Mouse (Mus musculus): ENCODE measurements around the gene Flvcr2. TPM values are rescaled to one million over a fixed set of nuclear protein-coding genes. Genes with fewer than 3 reads are reported as not detected.
A peak's percentile ranks its signal among the peaks of the same experiment; 100 is the strongest.

Flvcr2 gene
- polyA plus RNA-seq, 1 experiment from 2014 or later = 2.6 TPM

DNA sequence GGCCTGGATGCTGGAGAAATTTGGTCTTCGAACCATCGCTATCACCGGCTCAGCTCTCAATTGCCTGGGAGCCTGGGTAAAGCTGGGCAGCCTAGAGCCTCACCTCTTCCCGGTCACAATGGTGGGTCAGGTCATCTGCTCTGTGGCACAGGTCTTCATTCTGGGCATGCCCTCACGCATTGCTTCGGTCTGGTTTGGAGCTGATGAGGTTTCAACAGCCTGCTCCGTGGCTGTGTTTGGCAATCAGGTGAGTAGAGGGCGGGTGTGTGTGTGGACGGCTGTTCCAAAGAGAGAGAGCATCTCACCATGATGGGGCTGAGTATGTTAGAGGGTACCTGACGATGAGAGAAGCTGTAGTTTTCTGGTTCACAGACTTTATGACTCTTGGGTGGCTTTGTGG lies 1.0 kb downstream of the Flvcr2 start:
- H3K4me3 ChIP-seq (ENCODE audit: low read depth, low read length) = no peak overlapping the region
- H3K9ac ChIP-seq (ENCODE audit: low read length) = no peak overlapping the region
- H3K4me1 ChIP-seq (ENCODE audit: control insufficient read depth, insufficient read depth, low read length) = peaks cover 7% of the 10 kb centered on the region
- H3K27ac ChIP-seq (ENCODE audit: low read depth, low read length) = no peak overlapping the region
- ATAC-seq = no peak
- DNase-seq (ENCODE audit: low spot score) = no peak
- WGBS = 92% methylated on average over 10 of the region's 10 CpGs
- peak overlapping the region; percentile 59 for H3K4me2 ChIP-seq (ENCODE audit: low read length)
- no peaks in the 10 kb centered on the region for H3K9me3 ChIP-seq (replicated peaks; ENCODE audit: control insufficient read depth, low read length)
- H3K27me3 ChIP-seq (replicated peaks; ENCODE audit: control insufficient read depth, insufficient read depth, low read length) = peaks cover 12% of the 10 kb centered on the region
- H3K36me3 ChIP-seq (ENCODE audit: control insufficient read depth, insufficient read depth, low read length) = no peaks in the 10 kb centered on the region

DNA sequence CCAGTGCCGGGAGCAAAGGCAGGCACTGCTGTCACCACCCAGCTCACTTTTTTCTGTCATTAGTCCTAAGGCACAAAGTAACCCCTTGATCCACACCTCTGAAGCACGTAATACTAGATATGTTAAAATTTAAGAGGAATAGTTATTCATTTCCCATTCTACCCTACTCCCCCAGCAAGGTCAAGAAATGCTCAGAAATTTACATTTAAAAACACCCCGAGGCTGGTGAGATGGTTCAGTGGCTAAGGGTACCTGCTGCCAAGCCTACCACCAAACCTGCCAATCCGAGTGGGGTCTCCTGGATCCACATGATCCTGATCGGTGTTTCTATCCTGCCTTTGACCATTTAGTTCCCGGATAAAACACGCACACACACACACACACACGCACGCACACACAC lies 3.5 kb downstream of the Flvcr2 start:
- no peak for ATAC-seq
- no peak for DNase-seq (ENCODE audit: low spot score)
- Histone ChIP-seq H3K36me3 (ENCODE audit: control insufficient read depth, insufficient read depth, low read length) (no peaks in the 10 kb centered on the region), H3K27me3 (replicated peaks; ENCODE audit: control insufficient read depth, insufficient read depth, low read length) (peaks cover 12% of the 10 kb centered on the region), H3K4me1 (ENCODE audit: control insufficient read depth, insufficient read depth, low read length) (peaks cover 7% of the 10 kb centered on the region), H3K27ac (ENCODE audit: low read depth, low read length) (no peak overlapping the region), H3K9ac (ENCODE audit: low read length) (no peak overlapping the region), H3K4me3 (ENCODE audit: low read depth, low read length) (no peak overlapping the region), H3K4me2 (ENCODE audit: low read length) (no peak overlapping the region), H3K9me3 (replicated peaks; ENCODE audit: control insufficient read depth, low read length) (no peaks in the 10 kb centered on the region)
- 88% methylated on average over 9 of the region's 9 CpGs for WGBS

DNA sequence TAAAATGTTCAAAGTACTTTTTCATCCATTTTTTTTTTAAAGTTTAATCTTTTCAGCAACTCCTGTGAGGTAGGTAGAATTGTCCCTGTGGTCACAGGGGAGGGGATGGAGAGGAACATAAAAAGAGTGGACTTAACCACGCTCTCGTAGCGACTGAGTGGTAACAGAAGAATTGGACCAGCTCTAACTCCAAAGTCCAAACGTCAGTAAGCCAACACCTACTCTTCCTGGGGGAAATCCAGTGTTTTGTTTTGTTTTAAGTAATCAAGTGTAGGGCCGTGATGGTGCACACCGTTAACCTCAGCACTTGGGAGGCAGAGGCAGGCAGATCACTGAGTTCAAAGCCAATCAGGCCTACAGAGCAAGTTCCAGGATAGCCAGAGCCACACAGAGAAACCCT lies 5.8 kb downstream of the Flvcr2 start:
- Histone ChIP-seq H3K27me3 (replicated peaks; ENCODE audit: control insufficient read depth, insufficient read depth, low read length) (peaks cover 4% of the 10 kb centered on the region; the same call in 1 of the 2 replicates), H3K9ac (ENCODE audit: low read length) (no peak overlapping the region), H3K4me1 (ENCODE audit: control insufficient read depth, insufficient read depth, low read length) (no peaks in the 10 kb centered on the region), H3K4me2 (ENCODE audit: low read length) (no peak overlapping the region), H3K36me3 (ENCODE audit: control insufficient read depth, insufficient read depth, low read length) (no peaks in the 10 kb centered on the region), H3K9me3 (replicated peaks; ENCODE audit: control insufficient read depth, low read length) (no peaks in the 10 kb centered on the region), H3K4me3 (ENCODE audit: low read depth, low read length) (no peak overlapping the region), H3K27ac (ENCODE audit: low read depth, low read length) (no peak overlapping the region)
- ATAC-seq (no peak), DNase-seq (ENCODE audit: low spot score) (no peak)
- WGBS = 91% methylated on average over 6 of the region's 6 CpGs

DNA sequence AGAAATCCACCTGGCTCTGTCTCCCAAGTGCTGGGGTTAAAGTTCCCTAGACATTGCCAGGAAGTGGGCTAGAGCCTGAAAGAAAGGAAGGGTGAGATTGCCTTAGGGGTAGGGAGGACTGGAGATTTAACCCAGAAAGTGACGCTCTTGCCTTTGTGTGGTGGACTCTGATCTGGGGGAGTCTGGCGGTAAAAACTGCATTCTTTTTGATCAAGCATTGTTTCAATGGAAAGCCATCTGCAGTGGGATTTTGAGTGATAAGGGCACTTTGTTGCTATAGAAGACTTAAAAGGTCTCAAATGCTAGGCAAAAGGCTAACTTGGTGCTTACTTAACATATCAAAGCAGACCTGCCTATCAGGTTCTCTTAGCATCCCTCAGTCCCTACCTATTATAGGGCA lies 6.9 kb downstream of the Flvcr2 start:
- H3K4me3 ChIP-seq (ENCODE audit: low read depth, low read length) = no peak overlapping the region
- WGBS = 50% methylated on average over 2 of the region's 2 CpGs
- no peak overlapping the region for H3K27ac ChIP-seq (ENCODE audit: low read depth, low read length)
- no peak overlapping the region for H3K9ac ChIP-seq (ENCODE audit: low read length)
- DNase-seq (ENCODE audit: low spot score) (no peak), ATAC-seq (no peak)
- no peak overlapping the region for H3K4me2 ChIP-seq (ENCODE audit: low read length)
- no peaks in the 10 kb centered on the region for H3K27me3 ChIP-seq (replicated peaks; ENCODE audit: control insufficient read depth, insufficient read depth, low read length)
- no peaks in the 10 kb centered on the region for H3K4me1 ChIP-seq (ENCODE audit: control insufficient read depth, insufficient read depth, low read length)
- no peaks in the 10 kb centered on the region for H3K36me3 ChIP-seq (ENCODE audit: control insufficient read depth, insufficient read depth, low read length)
- H3K9me3 ChIP-seq (replicated peaks; ENCODE audit: control insufficient read depth, low read length) = no peaks in the 10 kb centered on the region

DNA sequence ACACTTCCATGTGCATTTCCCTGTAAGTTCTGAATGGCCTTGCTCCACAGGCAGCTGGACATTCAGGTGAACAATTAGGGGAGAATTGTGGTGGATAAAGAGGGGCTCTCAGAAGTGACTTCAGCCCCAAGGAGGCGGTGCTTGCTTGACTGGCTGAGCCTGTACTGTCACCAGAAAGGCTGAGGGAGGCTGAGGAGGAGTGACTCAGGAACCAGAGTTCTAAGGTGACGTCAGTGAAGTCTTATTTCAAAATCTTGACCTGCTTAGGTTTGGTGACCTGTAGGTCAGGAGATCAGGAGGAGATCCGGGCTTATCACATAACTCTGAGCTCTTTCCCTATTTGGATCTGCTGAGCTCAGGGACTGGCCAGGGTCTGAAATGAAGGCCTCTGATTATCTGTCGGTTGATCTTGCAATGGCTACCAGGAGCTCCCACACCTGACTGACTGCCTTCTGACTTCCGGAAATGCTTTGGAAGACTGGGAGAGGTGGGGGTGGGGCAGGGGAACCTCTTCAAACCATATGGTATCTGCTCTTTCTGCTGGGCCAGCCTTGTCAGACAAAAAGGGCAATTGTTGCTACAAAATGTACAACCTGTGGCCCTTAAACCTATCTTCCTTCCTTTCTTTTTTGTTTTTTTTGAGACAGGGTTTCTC lies 8.4 kb downstream of the Flvcr2 start:
- Histone ChIP-seq H3K27me3 (replicated peaks; ENCODE audit: control insufficient read depth, insufficient read depth, low read length) (no peaks in the 10 kb centered on the region), H3K4me1 (ENCODE audit: control insufficient read depth, insufficient read depth, low read length) (no peaks in the 10 kb centered on the region), H3K4me3 (ENCODE audit: low read depth, low read length) (no peak overlapping the region), H3K4me2 (ENCODE audit: low read length) (no peak overlapping the region), H3K36me3 (ENCODE audit: control insufficient read depth, insufficient read depth, low read length) (no peaks in the 10 kb centered on the region), H3K9me3 (replicated peaks; ENCODE audit: control insufficient read depth, low read length) (no peaks in the 10 kb centered on the region), H3K27ac (ENCODE audit: low read depth, low read length) (no peak overlapping the region), H3K9ac (ENCODE audit: low read length) (no peak overlapping the region)
- DNase-seq (ENCODE audit: low spot score) (no peak), ATAC-seq (no peak)
- 64% methylated on average over 5 of the region's 5 CpGs for WGBS

DNA sequence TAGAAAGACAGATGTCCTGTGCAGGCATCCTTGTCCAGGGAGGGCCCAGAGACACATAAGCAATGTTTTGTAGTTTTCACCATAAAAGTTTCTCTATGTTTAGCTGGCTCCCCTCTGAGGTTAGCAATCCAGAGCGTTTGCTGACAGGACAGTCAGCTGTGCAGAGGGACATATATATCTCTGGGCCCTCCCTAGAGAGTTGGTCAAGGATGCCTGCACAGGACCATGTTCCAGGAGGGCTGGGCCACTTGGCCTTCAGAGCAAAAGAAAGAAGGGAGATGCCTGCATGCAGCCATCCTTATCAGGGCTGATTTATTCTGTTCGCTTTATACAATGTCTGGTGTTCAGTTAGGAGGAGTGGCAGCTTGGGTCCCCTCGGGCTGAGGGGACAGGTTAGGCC lies 10.1 kb downstream of the Flvcr2 start:
- WGBS = 86% methylated on average over 3 of the region's 3 CpGs
- no peak for DNase-seq (ENCODE audit: low spot score)
- Histone ChIP-seq H3K4me1 (ENCODE audit: control insufficient read depth, insufficient read depth, low read length) (no peaks in the 10 kb centered on the region), H3K9ac (ENCODE audit: low read length) (no peak overlapping the region), H3K36me3 (ENCODE audit: control insufficient read depth, insufficient read depth, low read length) (no peaks in the 10 kb centered on the region), H3K4me3 (ENCODE audit: low read depth, low read length) (no peak overlapping the region), H3K4me2 (ENCODE audit: low read length) (no peak overlapping the region), H3K27ac (ENCODE audit: low read depth, low read length) (no peak overlapping the region), H3K27me3 (replicated peaks; ENCODE audit: control insufficient read depth, insufficient read depth, low read length) (no peaks in the 10 kb centered on the region), H3K9me3 (replicated peaks; ENCODE audit: control insufficient read depth, low read length) (no peaks in the 10 kb centered on the region)
- no peak for ATAC-seq

DNA sequence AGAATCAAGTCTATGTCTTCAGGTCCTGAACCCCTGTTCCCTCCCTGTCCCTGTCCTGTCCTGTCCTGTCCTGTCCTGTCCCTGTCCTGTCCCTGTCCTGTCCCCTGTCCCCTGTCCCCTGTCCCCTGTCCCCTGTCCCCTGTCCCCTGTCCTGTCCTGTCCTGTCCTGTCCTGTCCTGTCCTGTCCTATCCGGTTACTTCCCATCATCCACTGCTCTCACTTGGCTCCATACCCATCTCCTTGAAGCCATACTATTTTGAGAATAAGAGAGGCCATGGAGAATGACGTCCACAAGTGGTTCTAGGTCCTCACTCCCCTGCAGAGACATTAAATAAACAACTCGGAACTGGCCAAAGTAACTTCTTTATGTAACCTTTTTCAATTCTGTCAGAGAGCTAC lies 10.7 kb downstream of the Flvcr2 start:
- Histone ChIP-seq H3K4me3 (ENCODE audit: low read depth, low read length) (no peak overlapping the region), H3K36me3 (ENCODE audit: control insufficient read depth, insufficient read depth, low read length) (no peaks in the 10 kb centered on the region), H3K4me2 (ENCODE audit: low read length) (no peak overlapping the region), H3K4me1 (ENCODE audit: control insufficient read depth, insufficient read depth, low read length) (no peaks in the 10 kb centered on the region), H3K9ac (ENCODE audit: low read length) (no peak overlapping the region), H3K27me3 (replicated peaks; ENCODE audit: control insufficient read depth, insufficient read depth, low read length) (no peaks in the 10 kb centered on the region), H3K27ac (ENCODE audit: low read depth, low read length) (no peak overlapping the region), H3K9me3 (replicated peaks; ENCODE audit: control insufficient read depth, low read length) (no peaks in the 10 kb centered on the region)
- 71% methylated on average over 3 of the region's 3 CpGs for WGBS
- DNase-seq (ENCODE audit: low spot score) (no peak), ATAC-seq (no peak)

DNA sequence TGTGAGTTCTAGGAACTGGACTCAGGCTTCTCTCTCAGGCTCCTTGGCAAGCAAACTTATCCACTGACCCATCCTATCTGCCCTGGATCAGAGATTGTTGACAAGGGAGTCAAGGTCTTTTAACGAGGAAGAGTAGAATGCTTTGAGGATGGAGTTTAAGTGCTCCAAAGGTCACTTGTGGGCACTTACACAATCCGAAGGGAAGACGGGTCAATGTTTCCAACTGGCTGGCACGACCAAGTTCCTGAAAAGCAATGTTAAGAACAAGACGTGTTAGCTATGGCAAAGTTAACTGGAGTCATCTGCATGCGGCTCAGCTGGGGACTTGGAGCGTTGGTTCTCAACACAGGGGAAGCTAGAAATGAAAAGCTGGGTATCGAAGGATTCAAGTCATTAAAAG lies 12.4 kb downstream of the Flvcr2 start:
- no peak overlapping the region for H3K27ac ChIP-seq (ENCODE audit: low read depth, low read length)
- H3K4me3 ChIP-seq (ENCODE audit: low read depth, low read length) = no peak overlapping the region
- no peak for ATAC-seq
- no peaks in the 10 kb centered on the region for H3K36me3 ChIP-seq (ENCODE audit: control insufficient read depth, insufficient read depth, low read length)
- H3K4me1 ChIP-seq (ENCODE audit: control insufficient read depth, insufficient read depth, low read length) = no peaks in the 10 kb centered on the region
- no peak overlapping the region for H3K9ac ChIP-seq (ENCODE audit: low read length)
- H3K9me3 ChIP-seq (replicated peaks; ENCODE audit: control insufficient read depth, low read length) = no peaks in the 10 kb centered on the region
- WGBS = 86% methylated on average over 8 of the region's 8 CpGs
- DNase-seq (ENCODE audit: low spot score) = no peak
- H3K4me2 ChIP-seq (ENCODE audit: low read length) = no peak overlapping the region
- no peaks in the 10 kb centered on the region for H3K27me3 ChIP-seq (replicated peaks; ENCODE audit: control insufficient read depth, insufficient read depth, low read length)

DNA sequence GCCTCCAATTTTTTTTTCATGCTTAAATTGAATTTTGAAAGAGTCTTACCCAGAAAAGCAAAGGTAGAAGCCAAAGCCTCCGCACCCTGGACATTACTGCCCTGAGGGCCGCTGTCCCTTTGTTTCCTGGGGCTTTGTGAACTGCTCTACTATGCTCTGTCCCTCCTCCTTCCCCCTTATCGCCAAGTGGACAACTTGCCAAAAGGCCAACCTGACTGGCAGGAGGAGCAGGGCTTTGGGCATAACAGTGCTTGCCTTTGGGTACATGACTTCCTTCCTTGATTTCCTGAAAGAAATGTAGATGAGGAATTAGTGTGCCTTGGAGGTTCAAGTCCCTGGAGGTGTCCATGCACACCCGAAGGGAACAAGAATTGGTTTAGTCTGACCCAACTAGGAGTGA lies 15.1 kb downstream of the Flvcr2 start:
- H3K9ac ChIP-seq (ENCODE audit: low read length) = no peak overlapping the region
- H3K9me3 ChIP-seq (replicated peaks; ENCODE audit: control insufficient read depth, low read length) = no peaks in the 10 kb centered on the region
- ATAC-seq (no peak), DNase-seq (ENCODE audit: low spot score) (no peak)
- no peak overlapping the region for H3K4me2 ChIP-seq (ENCODE audit: low read length)
- H3K27ac ChIP-seq (ENCODE audit: low read depth, low read length) = no peak overlapping the region
- no peaks in the 10 kb centered on the region for H3K4me1 ChIP-seq (ENCODE audit: control insufficient read depth, insufficient read depth, low read length)
- no peaks in the 10 kb centered on the region for H3K36me3 ChIP-seq (ENCODE audit: control insufficient read depth, insufficient read depth, low read length)
- WGBS = 87% methylated on average over 4 of the region's 4 CpGs
- no peak overlapping the region for H3K4me3 ChIP-seq (ENCODE audit: low read depth, low read length)
- H3K27me3 ChIP-seq (replicated peaks; ENCODE audit: control insufficient read depth, insufficient read depth, low read length) = no peaks in the 10 kb centered on the region

All from forebrain, embryonic 14.5 days (tissue).